Mouse (Mus musculus): ENCODE data around the gene Gabra4.
"Not testable (repeated sequence)": the region's sequence is repeated elsewhere in the genome, so short reads cannot be mapped to it uniquely, and the experiment has no call there.

Gabra4 gene

DNA sequence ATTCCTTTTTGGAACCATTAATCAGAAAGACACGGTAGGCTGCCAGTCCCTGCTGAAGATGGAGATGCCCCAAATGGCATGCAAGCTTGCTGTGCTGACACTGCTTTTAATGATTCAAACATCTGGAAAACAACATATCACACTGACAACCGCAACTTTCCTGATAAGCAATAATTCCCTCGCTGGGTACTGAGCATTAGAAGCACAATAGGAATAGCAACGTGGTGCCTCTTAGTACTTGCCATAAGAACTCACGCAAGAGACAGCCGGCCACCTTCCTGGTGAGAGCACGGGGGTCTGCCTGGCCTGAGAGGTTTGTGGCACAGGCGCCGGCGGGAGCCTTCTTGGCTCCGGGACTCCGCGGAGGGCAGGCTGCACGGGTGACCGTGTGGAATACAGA is 132.6 kb downstream of the Gabra4 start:
- DNase-seq (ENCODE audit: low read depth, low spot score), result not testable (repeated sequence)

Data from retina, postnatal 7 days (tissue).